Mouse (Mus musculus) intestine, embryonic 16.5 days (tissue): ENCODE data around the gene Mknk2. TPM values are rescaled to one million over a fixed set of nuclear protein-coding genes. Genes with fewer than 3 reads are reported as not detected.

ENCODE experiments used
- ATAC-seq: fragments of 200-750 bp; cut with Nextera tagmentation; 2 replicates; pipeline ENCODE4 v1.8.0; 2017; ENCODE audit warnings: moderate TSS enrichment, moderate library complexity
- H3K27ac ChIP-seq: fragments of 300-500 bp; sonication (generic); 2 replicates; pipeline ENCODE4 v1.5.1; 2014; ENCODE audit warnings: mild to moderate bottlenecking, low read length
- H3K27me3 ChIP-seq: fragments of 300-500 bp; sonication (generic); replicated peaks from 2 replicates; pipeline ENCODE4 v1.6.1; 2014; ENCODE audit warnings: low read length, control low read depth, mixed read lengths; ENCODE audit not compliant: control insufficient read depth, insufficient read depth
- H3K36me3 ChIP-seq: fragments of 300-500 bp; sonication (generic); 2 replicates; pipeline ENCODE4 v1.6.1; 2014; ENCODE audit warnings: low read length, control low read depth; ENCODE audit not compliant: control insufficient read depth, insufficient read depth
- H3K4me1 ChIP-seq: fragments of 300-500 bp; sonication (generic); 2 replicates; pipeline ENCODE4 v1.6.1; 2014; ENCODE audit warnings: low read length, control low read depth, mixed read lengths; ENCODE audit not compliant: control insufficient read depth, insufficient read depth
- H3K4me2 ChIP-seq: fragments of 300-500 bp; sonication (generic); 2 replicates; pipeline ENCODE4 v1.6.1; 2014; ENCODE audit warnings: low read depth, low read length, control low read depth
- H3K4me3 ChIP-seq: fragments of 300-500 bp; sonication (generic); 2 replicates; pipeline ENCODE4 v1.5.1; 2014; ENCODE audit warnings: mild to moderate bottlenecking, low read length
- H3K9ac ChIP-seq: fragments of 300-500 bp; sonication (generic); 2 replicates; pipeline ENCODE4 v1.6.1; 2014; ENCODE audit warnings: low read depth, low read length
- H3K9me3 ChIP-seq: fragments of 300-500 bp; sonication (generic); 2 replicates; pipeline ENCODE4 v1.6.1; 2016; ENCODE audit warnings: low read length, control low read depth; ENCODE audit not compliant: control insufficient read depth
- WGBS: fragments of 180-500 bp; shearing (Covaris S2); extraction: QIAGEN DNeasy Blood & Tissue Kit; methylation state at CpG from one replicate; pipeline ENCODE4 v1.1.7; 2014; 5-methylcytosine and 5-hydroxymethylcytosine counted together
- polyA plus RNA-seq: library from polyadenylated mRNA; unstranded; fragments of >200 nt; fragmentation: Nextera tagmentation; extraction: Ambion mirVana; gene quantifications from 2 replicates; pipeline ENCODE4 v1.2.1, GENCODE M21; 2015

Mknk2 gene
- polyA plus RNA-seq, 1 experiment from 2014 or later, result 18.3 TPM

- Histone ChIP-seq H3K9ac (peak overlapping the region; percentile 70), H3K4me3 (peak overlapping the region; percentile 61), H3K4me1 (peaks cover 32% of the 10 kb centered on the region), H3K9me3 (no peaks in the 10 kb centered on the region), H3K36me3 (no peaks in the 10 kb centered on the region), H3K27me3 (no peaks in the 10 kb centered on the region), H3K27ac (peak overlapping the region; percentile 97), H3K4me2 (peak overlapping the region; percentile 71)
- ATAC-seq, result no peak
- WGBS, result 55% methylated on average over 16 of the region's 16 CpGs
These were observed 56.9 kb downstream of the Mknk2 start for GRCm38 (mm10) chr10:80620796-80621689.

GRCm38 (mm10) chr10:80620365-80620764 lies 57.5 kb downstream of the Mknk2 start:
- Histone ChIP-seq H3K27me3 (no peaks in the 10 kb centered on the region), H3K4me2 (no peak overlapping the region), H3K9ac (no peak overlapping the region), H3K4me3 (no peak overlapping the region), H3K27ac (no peak overlapping the region), H3K9me3 (no peaks in the 10 kb centered on the region), H3K36me3 (peaks cover 4% of the 10 kb centered on the region), H3K4me1 (peaks cover 26% of the 10 kb centered on the region)
- ATAC-seq, result no peak
- WGBS, result 88% methylated on average over 9 of the region's 9 CpGs

- Histone ChIP-seq H3K9me3 (no peaks in the 10 kb centered on the region), H3K27me3 (no peaks in the 10 kb centered on the region), H3K9ac (no peak overlapping the region), H3K4me3 (no peak overlapping the region), H3K4me1 (peaks cover 20% of the 10 kb centered on the region), H3K27ac (no peak overlapping the region), H3K36me3 (peaks cover 7% of the 10 kb centered on the region), H3K4me2 (no peak overlapping the region)
- no peak for ATAC-seq
- 42% methylated on average over 8 of the region's 8 CpGs for WGBS
These were observed 58.3 kb downstream of the Mknk2 start for GRCm38 (mm10) chr10:80619465-80620244.

GRCm38 (mm10) chr10:80618181-80618580 lies 59.7 kb downstream of the Mknk2 start:
- peaks cover 12% of the 10 kb centered on the region for H3K36me3 ChIP-seq
- no peak overlapping the region for H3K4me3 ChIP-seq
- H3K4me1 ChIP-seq, result peaks cover 5% of the 10 kb centered on the region
- no peak overlapping the region for H3K4me2 ChIP-seq
- 73% methylated on average over 9 of the region's 9 CpGs for WGBS
- H3K9me3 ChIP-seq, result no peaks in the 10 kb centered on the region
- no peak for ATAC-seq
- no peak overlapping the region for H3K9ac ChIP-seq
- H3K27ac ChIP-seq, result no peak overlapping the region
- H3K27me3 ChIP-seq, result no peaks in the 10 kb centered on the region

Other genes with a start within 250 kb of the Mknk2 start
- gene Tcf3, start 244.5 kb downstream of the Mknk2 start, polyA plus RNA-seq, result 62.7 and 62.9 TPM in 2 replicates
- gene Onecut3, start 183.3 kb downstream of the Mknk2 start, polyA plus RNA-seq, result 0.06 and 0.10 TPM in 2 replicates
- 0.09 and 0.17 TPM in 2 replicates for gene Atp8b3, start 139.0 kb downstream of the Mknk2 start, polyA plus RNA-seq
- gene Rexo1, start 116.6 kb downstream of the Mknk2 start, polyA plus RNA-seq, result 21.5 and 21.9 TPM in 2 replicates
- 7.0 and 7.4 TPM in 2 replicates for gene Klf16, start 100.8 kb downstream of the Mknk2 start, polyA plus RNA-seq
- 63.1 and 79.7 TPM in 2 replicates for gene Abhd17a, start 87.8 kb downstream of the Mknk2 start, polyA plus RNA-seq
- 125 and 127 TPM in 2 replicates for gene Scamp4, start 75.2 kb downstream of the Mknk2 start, polyA plus RNA-seq
- 8.4 and 9.4 TPM in 2 replicates for gene Adat3, start 75.2 kb downstream of the Mknk2 start, polyA plus RNA-seq
- 3.3 and 4.0 TPM in 2 replicates for gene Gm49322, start 72.1 kb downstream of the Mknk2 start, polyA plus RNA-seq
- 15.1 and 22.2 TPM in 2 replicates for gene Csnk1g2, start 55.3 kb downstream of the Mknk2 start, polyA plus RNA-seq
- gene Btbd2, start 21.0 kb downstream of the Mknk2 start, polyA plus RNA-seq, result 9.2 and 10.6 TPM in 2 replicates
- 39.8 and 41.8 TPM in 2 replicates for gene Mob3a, start 23.9 kb upstream of the Mknk2 start, polyA plus RNA-seq
- gene Izumo4, start 24.1 kb upstream of the Mknk2 start, polyA plus RNA-seq, result 18.5 and 25.0 TPM in 2 replicates
- gene Ap3d1, start 64.2 kb upstream of the Mknk2 start, polyA plus RNA-seq, result 57.9 and 58.4 TPM in 2 replicates
- gene Dot1l, start 77.1 kb upstream of the Mknk2 start, polyA plus RNA-seq, result 9.5 and 9.7 TPM in 2 replicates
- 62.3 and 63.0 TPM in 2 replicates for gene Sf3a2, start 120.1 kb upstream of the Mknk2 start, polyA plus RNA-seq
- 120 and 135 TPM in 2 replicates for gene Plekhj1, start 120.5 kb upstream of the Mknk2 start, polyA plus RNA-seq
- 0.07 and 0.10 TPM in 2 replicates for gene Amh, start 127.1 kb upstream of the Mknk2 start, polyA plus RNA-seq
- 0.70 and 0.82 TPM in 2 replicates for gene Jsrp1, start 135.4 kb upstream of the Mknk2 start, polyA plus RNA-seq
- gene Oaz1, start 148.5 kb upstream of the Mknk2 start, polyA plus RNA-seq, result 1,610 and 1,714 TPM in 2 replicates
- gene Lingo3, start 165.9 kb upstream of the Mknk2 start, polyA plus RNA-seq, result 0.07 and 0.10 TPM in 2 replicates
- gene Lsm7, start 177.1 kb upstream of the Mknk2 start, polyA plus RNA-seq, result 198 and 240 TPM in 2 replicates
- gene Sppl2b, start 177.2 kb upstream of the Mknk2 start, polyA plus RNA-seq, result 36.2 and 36.6 TPM in 2 replicates
- gene Tmprss9, start 193.7 kb upstream of the Mknk2 start, polyA plus RNA-seq, result 0.06 TPM in 1 of 2 replicates, not detected in the other
- gene Timm13, start 222.9 kb upstream of the Mknk2 start, polyA plus RNA-seq, result 390 and 410 TPM in 2 replicates
- 38.6 and 41.0 TPM in 2 replicates for gene Lmnb2, start 240.1 kb upstream of the Mknk2 start, polyA plus RNA-seq